Mouse (Mus musculus) adrenal gland, postnatal 14 days (tissue): ENCODE data around the gene Eps15. TPM values are rescaled to one million over a fixed set of nuclear protein-coding genes. Genes with fewer than 3 reads are reported as not detected.

Source experiments
- DNase-seq: peaks from one replicate; pipeline ENCODE4 v3.0.0; 2021; ENCODE audit warnings: mixed read lengths
- total RNA-seq: library from RNA; stranded (reverse); gene quantifications from 2 replicates; pipeline ENCODE4 v1.2.3, GENCODE M21; 2021

The Eps15 gene
- total RNA-seq, 1 experiment from 2014 or later = 58.2 TPM

DNA sequence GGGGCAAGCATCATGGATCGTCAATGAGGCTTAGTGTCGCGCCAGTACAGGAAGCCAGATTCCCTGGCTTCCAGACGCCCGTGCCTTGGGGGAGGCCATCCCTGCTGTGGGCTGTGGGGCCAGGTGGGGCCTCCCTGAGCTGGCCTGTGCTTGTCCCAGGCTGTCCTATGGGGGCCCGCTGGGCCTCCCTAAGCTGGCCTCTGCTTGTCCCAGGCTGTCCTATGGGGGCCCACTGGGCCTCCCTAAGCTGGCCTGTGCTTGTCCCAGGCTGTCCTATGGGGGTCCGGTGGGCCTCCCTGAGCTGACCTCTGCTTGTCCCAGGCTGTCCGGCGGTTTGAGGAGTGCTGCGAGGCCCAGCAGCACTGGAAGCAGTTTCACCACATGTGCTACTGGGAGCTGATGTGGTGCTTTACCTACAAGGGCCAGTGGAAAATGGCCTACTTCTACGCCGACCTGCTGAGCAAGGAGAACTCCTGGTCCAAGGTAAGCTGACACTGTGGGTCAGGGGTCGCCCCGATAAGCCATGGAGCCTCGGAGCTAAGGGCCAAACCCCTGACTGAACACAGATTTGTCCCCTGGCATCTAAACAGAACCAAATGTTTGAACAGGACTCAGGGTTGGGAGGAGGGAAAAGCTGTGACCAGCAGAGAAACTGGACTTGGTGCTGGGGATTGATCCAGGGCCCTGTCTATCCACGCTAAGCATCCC is 152.8 kb downstream of the Eps15 start:
- DNase-seq = no peak

DNA sequence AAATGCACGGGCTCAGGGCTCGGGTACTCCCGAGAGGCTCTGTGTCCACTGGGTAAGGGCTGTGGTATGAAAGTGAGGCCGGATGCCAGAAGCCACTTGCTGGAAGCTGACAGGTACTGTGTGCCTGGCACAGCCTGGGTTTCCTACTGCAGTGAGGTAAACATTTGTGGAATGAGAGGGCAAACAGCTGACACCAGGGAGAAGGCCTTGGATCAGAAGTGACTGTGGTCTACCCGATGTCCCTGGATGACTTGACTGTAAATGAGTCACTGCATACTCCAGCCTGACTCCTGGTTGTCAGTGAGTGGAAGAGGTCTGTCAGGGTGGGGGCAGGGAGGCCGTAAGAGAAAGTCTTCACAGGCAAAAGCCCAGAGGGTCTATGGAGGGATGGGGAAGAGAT is 153.6 kb downstream of the Eps15 start:
- peak; percentile 79 for DNase-seq

DNA sequence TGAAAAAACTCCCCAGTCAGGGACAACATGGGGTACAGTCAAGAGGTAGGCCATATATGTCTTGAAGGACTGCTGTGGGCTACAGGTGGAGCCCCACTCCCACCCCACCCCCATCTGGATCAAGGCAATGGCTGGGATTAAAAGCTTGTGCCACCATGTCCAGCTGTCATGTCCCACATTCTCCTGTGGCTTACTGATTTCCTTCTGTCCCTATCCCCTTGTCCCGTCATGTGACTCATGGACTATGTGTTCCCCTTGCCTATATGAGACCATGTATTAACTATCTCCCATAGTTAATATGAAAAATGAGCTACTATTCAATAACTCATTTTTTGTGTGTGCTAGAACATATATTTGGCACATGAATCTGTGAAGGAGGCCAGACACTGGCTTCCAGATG is 154.2 kb downstream of the Eps15 start:
- no peak for DNase-seq

Other genes with a start within 250 kb of the Eps15 start
- gene Osbpl9, start 78.0 kb upstream of the Eps15 start, total RNA-seq = 128 and 156 TPM in 2 replicates
- gene Calr4, start 45.8 kb upstream of the Eps15 start, total RNA-seq = 1.5 TPM in 2 replicates
- 6.2 and 7.1 TPM in 2 replicates for gene Ttc39a, start 126.4 kb downstream of the Eps15 start, total RNA-seq
- gene Rnf11, start 204.5 kb downstream of the Eps15 start, total RNA-seq = 122 and 138 TPM in 2 replicates